Mouse (Mus musculus) megakaryocyte, adult 5-6 weeks (primary cell): ENCODE data around the gene Espn. TPM values are rescaled to one million over a fixed set of nuclear protein-coding genes. Genes with fewer than 3 reads are reported as not detected.

Experiments
- ATAC-seq: 2 replicates; pipeline ENCODE4 v1.8.0; 2016; ENCODE audit warnings: mild to moderate bottlenecking, inconsistent platforms; ENCODE audit not compliant: poor library complexity, severe bottlenecking
- total RNA-seq, 2 experiments: library from RNA; stranded (forward) in 1 of 2; stranded (reverse) in 1 of 2; fragments of 153-499, 151-499 nt in 1 of 2; fragments of 221-1000, 200-1000 nt in 1 of 2; gene quantifications; 2 replicates each; pipeline versions ENCODE4 v1.2.3 to v1.2.4; 2015 to 2017

Gene Espn
- total RNA-seq, 2 experiments from 2014 or later = 0.22 to 1.2 TPM

- 0 out of 2 replicates have a peak, but pooled peaks have one; percentile 4 for ATAC-seq
Measured at GRCm38 (mm10) chr4:152178916-152179705, 26.9 kb upstream of the Espn start.

GRCm38 (mm10) chr4:152178344-152178864, 26.2 kb upstream of the Espn start:
- ATAC-seq = no peak

- peak; percentile 83 for ATAC-seq
Measured at GRCm38 (mm10) chr4:152177537-152178343, 25.6 kb upstream of the Espn start, which contains the start of gene Acot7. Gene Acot7 (plus strand): TSS chr4:152178134.

- ATAC-seq = no peak
Measured at GRCm38 (mm10) chr4:152177174-152177536, 25.0 kb upstream of the Espn start.

- ATAC-seq = peak; percentile 34
Measured at GRCm38 (mm10) chr4:152176638-152177037, 24.5 kb upstream of the Espn start.

- no peak for ATAC-seq
Measured at GRCm38 (mm10) chr4:152173956-152174355, 21.8 kb upstream of the Espn start.

GRCm38 (mm10) chr4:152173041-152173440, 20.9 kb upstream of the Espn start:
- peak; percentile 54 for ATAC-seq

- ATAC-seq = 0 out of 2 replicates have a peak, but pooled peaks have one; percentile 26
Measured at GRCm38 (mm10) chr4:152171543-152171942, 19.4 kb upstream of the Espn start.

- ATAC-seq = no peak
Measured at GRCm38 (mm10) chr4:152170286-152170685, 18.1 kb upstream of the Espn start.

GRCm38 (mm10) chr4:152169103-152169502, 16.9 kb upstream of the Espn start:
- no peak for ATAC-seq

GRCm38 (mm10) chr4:152168052-152168451, 15.9 kb upstream of the Espn start:
- ATAC-seq = no peak

- ATAC-seq = peak; percentile 84
Measured at GRCm38 (mm10) chr4:152165036-152165931, 13.1 kb upstream of the Espn start.

GRCm38 (mm10) chr4:152162748-152163147, 10.6 kb upstream of the Espn start:
- no peak for ATAC-seq

- no peak for ATAC-seq
Measured at GRCm38 (mm10) chr4:152161601-152162000, 9.4 kb upstream of the Espn start.

- no peak for ATAC-seq
Measured at GRCm38 (mm10) chr4:152160748-152161147, 8.6 kb upstream of the Espn start.

- ATAC-seq = peak; percentile 14; the same call in 1 of the 2 replicates
Measured at GRCm38 (mm10) chr4:152159285-152159678, 7.1 kb upstream of the Espn start.

- no peak for ATAC-seq
Measured at GRCm38 (mm10) chr4:152158585-152159284, 6.6 kb upstream of the Espn start, which contains the start of gene Hes2. Gene Hes2 (plus strand): TSS chr4:152158867.

GRCm38 (mm10) chr4:152157779-152158584, 5.8 kb upstream of the Espn start:
- 0 out of 2 replicates have a peak, but pooled peaks have one; percentile 25 for ATAC-seq

GRCm38 (mm10) chr4:152155019-152155418, 2.8 kb upstream of the Espn start:
- ATAC-seq = no peak
